Mouse (Mus musculus) fat pad, adult 2 months (tissue): ENCODE measurements around the gene Fgfr2.
A peak's percentile ranks its signal among the peaks of the same experiment; 100 is the strongest.

Experiments used
- DNase-seq: peaks from one replicate; pipeline ENCODE4 v3.0.0-alpha.2; 2011; ENCODE audit warnings: low read depth, low spot score; ENCODE audit errors: extremely low read depth

Gene Fgfr2

GRCm38 (mm10) chr7:132389473-132389872 is 733.7 kb downstream of the Fgfr2 start:
- no peak for DNase-seq

GRCm38 (mm10) chr7:132387507-132387906 is 735.6 kb downstream of the Fgfr2 start:
- DNase-seq = no peak

- DNase-seq = no peak
These were observed 736.8 kb downstream of the Fgfr2 start for GRCm38 (mm10) chr7:132386316-132386715.

- no peak for DNase-seq
These were observed 737.6 kb downstream of the Fgfr2 start for GRCm38 (mm10) chr7:132385456-132386130.

GRCm38 (mm10) chr7:132384736-132385455 is 738.3 kb downstream of the Fgfr2 start:
- no peak for DNase-seq

- no peak for DNase-seq
These were observed 742.4 kb downstream of the Fgfr2 start for GRCm38 (mm10) chr7:132380634-132381336.

- DNase-seq = no peak
These were observed 745.2 kb downstream of the Fgfr2 start for GRCm38 (mm10) chr7:132377913-132378312.

GRCm38 (mm10) chr7:132373594-132374378 is 749.4 kb downstream of the Fgfr2 start:
- no peak for DNase-seq

- no peak for DNase-seq
These were observed 750.2 kb downstream of the Fgfr2 start for GRCm38 (mm10) chr7:132372752-132373513.

GRCm38 (mm10) chr7:132371832-132372231 is 751.3 kb downstream of the Fgfr2 start:
- DNase-seq = no peak

- no peak for DNase-seq
These were observed 753.4 kb downstream of the Fgfr2 start for GRCm38 (mm10) chr7:132369784-132370183.

- no peak for DNase-seq
These were observed 754.3 kb downstream of the Fgfr2 start for GRCm38 (mm10) chr7:132368859-132369258.

GRCm38 (mm10) chr7:132367344-132367743 is 755.8 kb downstream of the Fgfr2 start:
- DNase-seq = no peak

GRCm38 (mm10) chr7:132365703-132366384 is 757.3 kb downstream of the Fgfr2 start:
- DNase-seq = no peak

- DNase-seq = no peak
These were observed 758.0 kb downstream of the Fgfr2 start for GRCm38 (mm10) chr7:132365111-132365510.

GRCm38 (mm10) chr7:132364506-132364905 is 758.6 kb downstream of the Fgfr2 start:
- DNase-seq = no peak

- DNase-seq = peak; percentile 71
These were observed 762.8 kb downstream of the Fgfr2 start for GRCm38 (mm10) chr7:132360336-132360735.

GRCm38 (mm10) chr7:132358709-132359108 is 764.4 kb downstream of the Fgfr2 start:
- DNase-seq = no peak

- DNase-seq = no peak
These were observed 764.9 kb downstream of the Fgfr2 start for GRCm38 (mm10) chr7:132358250-132358649.

- no peak for DNase-seq
These were observed 765.3 kb downstream of the Fgfr2 start for GRCm38 (mm10) chr7:132357841-132358237.
